Mouse (Mus musculus) spleen, postnatal 10 days (tissue): Measurements from ENCODE around the gene Trabd2b.

Experiments used
- DNase-seq, 2 experiments: peaks; one replicate each; pipeline ENCODE4 v3.0.0; 2021 to 2022; ENCODE audit warnings: low spot score in 2 of 2

The Trabd2b gene

DNA sequence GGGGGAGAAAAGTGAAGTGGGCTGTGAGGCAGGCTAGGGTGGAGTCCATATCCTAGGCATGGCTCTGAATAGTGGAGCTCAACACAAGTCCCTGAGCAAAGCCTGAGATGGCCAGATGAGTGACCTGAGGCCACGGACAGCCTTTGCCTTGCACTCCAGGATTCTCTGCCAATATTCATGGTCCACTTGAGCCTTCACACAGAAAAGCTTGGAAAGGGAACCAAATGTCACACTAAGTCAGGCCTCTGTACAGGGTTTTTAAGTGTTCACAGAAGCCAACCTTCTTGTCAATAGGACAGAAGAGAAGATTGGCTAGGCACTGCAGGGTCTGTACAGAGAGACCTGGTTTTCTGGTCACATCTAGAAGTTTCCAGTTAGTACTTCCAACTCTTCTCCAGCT lies 134.7 kb downstream of the Trabd2b start:
- DNase-seq: no peak

DNA sequence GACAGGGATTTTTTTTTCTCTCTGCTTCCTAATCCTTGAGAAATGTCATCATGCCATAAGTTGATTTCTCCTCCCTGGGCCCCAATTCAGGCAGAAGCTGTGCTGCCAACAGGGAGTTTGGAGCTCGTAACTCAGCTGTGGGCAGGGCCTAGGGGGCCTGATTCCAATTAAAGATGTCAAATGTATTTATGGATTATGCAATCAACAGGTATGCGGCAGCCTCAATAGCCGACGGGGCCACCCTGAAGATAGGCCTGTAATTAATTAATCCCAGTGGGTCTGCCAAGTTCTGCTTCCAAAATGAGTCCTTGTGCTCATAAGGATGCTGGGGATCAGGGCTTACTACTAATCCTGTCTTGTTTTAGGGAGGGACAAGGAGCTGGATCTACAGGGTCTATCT lies 135.6 kb downstream of the Trabd2b start:
- DNase-seq: no peak

DNA sequence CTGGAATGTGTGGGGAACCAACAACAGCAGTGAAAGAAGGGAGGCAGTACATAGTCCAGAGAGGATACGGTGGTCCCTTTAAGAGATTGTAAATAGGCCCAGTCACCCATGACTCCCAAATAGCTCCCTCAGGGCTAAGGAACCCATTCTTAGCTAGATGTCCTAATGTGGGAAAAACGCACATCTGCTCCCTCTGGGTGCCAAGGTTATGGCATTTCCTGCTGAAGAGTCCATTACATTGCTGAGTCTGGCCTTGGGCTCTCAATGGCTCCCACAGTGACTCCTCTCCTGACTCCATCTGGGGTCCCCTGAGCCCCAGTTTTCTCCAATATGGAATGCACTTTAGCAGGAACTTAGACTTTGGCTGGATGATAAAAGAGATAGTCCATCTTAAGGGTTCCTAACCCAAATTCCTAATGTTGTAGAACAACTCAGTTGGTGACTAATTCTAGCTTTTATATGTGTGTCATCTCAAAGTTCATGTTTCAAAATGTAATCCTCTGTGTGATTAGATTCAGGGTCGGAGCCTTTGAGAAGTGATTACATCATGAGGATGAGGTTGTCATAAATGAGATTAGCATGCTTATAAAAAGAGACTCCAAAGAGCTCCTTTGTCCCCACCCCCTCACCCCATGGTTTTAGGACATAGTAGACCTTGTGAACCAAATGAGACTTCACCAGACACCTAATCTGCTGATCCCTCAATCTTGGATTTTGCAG lies 139.1 kb downstream of the Trabd2b start:
- DNase-seq: no peak

DNA sequence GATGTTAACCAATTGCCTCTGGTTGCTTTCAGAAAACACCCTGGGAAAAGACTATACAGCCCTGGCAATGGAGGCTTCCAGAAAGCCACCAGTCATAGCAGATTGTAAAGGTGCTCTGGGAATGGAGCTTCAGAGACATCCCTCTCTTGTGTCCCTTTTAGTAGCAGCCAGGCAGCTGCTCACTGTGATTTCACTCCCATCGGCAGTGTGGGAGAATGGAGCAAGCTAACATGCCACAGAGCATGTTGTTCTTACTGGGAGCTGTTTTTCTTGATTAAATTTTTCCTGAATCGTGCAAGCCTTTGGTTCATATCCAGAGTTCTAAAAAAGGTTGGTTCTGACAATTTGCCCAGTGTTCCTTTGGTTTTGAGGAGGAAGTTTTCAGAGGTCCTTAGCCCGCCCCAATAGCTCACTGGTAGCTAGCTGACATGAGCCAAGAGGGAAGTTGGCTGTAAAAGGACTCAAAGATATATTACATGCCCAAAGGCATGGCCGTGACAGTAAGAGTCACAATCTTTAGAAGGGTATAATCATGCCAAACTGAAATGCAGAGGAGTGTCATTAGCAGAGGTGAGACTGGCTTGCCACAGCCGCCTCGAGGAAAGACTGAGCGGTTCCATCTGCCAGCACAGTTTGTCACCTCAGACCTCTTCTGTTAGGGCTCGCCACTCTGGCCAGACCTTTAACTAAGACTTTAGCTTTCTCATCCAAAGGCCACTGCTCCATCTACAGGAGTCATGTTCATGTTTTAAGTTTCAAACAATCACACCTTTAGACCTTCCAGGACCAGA lies 141.3 kb downstream of the Trabd2b start:
- no peak for DNase-seq

DNA sequence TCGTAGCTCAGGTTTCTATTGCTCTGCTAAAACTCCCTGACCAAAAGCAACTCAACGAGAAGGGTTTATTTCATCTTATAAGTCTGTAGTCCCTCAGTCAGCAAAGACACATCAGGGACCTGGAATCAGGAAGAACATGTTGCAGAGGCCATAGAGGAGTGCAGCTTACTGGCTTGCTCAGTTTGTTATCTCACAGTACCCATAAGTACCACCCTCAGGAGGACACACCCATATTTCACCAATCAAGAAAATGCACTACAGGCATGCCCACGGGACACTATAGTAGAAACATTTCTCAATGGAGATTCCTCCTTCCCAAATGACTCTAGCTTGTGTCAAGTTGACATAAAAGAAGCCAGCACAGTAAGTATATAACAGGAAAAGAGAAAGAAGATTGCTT lies 143.0 kb downstream of the Trabd2b start:
- no peak for DNase-seq

DNA sequence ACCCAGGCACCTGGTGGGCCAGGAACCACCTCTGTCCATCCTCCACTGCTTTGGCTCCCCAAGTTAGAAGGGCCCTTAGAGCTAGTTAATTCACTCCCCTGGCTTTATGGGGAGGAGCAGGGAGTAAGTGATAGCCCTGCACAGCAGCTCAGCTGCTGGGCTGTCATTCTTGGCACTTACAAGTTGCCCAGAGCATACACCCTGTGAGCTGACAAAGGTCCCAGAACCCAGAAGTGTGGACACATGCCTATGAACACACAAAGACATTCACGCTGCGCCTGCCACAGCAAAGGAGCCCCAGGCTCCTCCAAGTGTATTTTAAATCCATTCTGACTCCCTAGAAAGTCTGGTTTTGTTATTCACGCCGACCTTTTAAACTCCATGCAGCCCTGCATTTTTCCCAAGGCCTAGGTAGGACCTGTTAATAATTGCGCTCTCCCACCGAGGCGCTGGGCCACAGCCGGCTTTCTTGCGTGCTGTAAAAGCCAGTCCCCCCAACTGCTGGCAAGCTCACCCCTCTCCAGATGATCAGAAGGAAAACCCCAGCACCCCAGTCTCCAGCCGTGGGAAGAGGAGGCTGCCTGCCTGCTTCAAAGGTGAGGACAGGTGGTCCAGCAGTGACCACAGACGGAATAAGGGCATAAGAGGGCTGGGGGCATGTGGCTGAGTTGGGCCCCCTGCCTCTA lies 144.1 kb downstream of the Trabd2b start:
- no peak for DNase-seq

DNA sequence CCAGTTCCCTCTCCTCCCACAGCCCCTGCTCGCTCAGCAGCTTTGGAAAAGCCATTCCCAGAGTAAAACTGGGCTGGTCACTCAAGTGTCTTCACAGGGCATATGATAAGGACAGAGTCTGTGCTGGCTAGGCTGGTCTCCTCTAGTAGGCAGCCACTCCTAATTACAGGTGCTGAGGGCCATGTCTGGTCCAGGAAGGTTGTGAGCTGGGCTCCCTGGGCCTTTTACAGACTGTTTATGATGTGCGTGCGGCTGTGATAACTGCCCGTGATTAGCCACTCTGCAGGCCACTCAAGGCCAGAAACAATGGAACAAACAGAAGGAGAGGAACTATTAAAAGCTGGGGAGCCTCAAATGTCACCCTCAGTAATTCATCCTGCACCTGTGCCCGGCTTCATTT lies 150.4 kb downstream of the Trabd2b start:
- no peak for DNase-seq

GRCm38 (mm10) chr4:114557731-114558130 lies 151.2 kb downstream of the Trabd2b start:
- DNase-seq: no peak

GRCm38 (mm10) chr4:114558487-114558886 lies 152.0 kb downstream of the Trabd2b start:
- no peak for DNase-seq

DNA sequence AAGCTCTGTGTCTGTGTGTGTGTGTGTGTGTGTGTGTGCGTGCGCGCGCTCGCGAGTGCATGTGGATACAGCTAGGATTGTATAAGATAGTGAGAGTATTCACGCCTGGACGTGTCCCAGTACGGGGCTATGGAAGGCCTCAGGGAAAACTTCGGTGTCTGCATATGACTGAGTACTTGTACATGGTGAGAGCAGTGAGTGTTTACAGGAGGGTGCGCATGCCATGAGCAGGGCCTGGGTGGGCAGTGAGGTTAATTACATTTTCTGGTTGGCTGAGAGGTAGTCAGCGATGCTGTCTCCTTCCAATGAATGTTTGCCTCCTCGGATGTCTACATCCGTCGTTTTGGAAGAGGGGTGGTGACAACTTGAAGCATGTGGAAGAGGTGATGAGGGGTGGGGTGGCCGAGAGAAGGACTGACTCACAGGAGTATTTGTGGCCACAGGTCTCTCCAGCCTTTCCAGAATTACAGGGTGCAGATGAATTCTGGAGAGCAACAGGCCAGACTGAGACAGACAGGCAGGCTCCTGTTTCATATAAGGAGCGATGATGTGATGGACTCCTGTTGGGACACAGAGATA lies 154.2 kb downstream of the Trabd2b start:
- DNase-seq: no peak

DNA sequence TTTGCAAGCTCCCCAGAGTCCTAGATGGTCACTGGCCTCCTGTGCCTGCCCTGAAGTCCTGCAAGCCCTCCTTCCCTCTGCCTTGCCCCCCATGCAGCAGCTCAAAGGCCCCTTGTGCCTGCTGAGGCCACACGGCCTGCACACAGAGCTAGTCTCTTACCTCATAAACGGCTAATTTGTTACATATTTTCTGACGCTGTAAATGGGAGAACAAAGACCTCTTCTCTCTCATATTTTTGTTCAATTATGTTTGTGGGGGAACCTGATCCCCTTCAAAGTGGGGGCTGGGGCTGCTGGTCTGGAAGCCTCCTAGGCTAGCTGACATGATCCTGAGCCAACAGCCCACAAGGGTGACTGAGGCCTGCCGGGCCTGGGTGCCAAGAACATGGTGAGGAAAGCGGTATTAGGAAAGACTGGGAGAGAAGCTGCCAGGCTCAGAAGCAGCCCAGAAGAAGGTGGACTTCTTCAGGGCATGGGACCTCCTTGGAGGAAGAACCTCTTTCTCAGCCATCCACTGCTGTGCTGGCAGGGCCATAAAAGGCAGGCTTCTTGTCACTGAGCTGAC lies 157.7 kb downstream of the Trabd2b start:
- no peak for DNase-seq

GRCm38 (mm10) chr4:114567594-114567993 lies 161.1 kb downstream of the Trabd2b start:
- DNase-seq: no peak

DNA sequence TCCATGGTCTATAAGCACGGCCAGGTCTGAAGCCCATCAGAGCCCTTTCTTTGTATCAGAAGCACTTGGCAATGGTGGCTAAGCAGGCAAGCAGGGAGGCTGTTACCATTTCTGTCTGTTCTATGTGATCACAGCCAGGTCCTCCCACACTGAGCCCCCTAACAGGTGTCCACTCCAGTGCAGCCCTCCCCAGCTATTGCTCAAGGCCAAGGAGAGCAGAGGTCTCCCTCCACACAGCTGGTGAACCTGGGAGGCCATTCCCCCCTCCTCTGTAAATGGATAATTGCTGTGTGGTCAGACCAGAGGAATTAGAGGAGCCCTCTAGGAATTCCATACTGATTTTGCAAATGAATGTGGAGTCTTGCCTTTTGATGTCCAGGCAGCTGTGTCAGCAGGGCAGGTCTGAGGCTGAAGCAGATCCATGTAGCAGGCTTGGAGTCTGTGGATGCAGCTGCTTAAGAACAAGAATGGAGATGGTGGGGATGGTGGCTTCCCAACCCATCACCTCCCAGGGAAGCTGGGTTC lies 161.6 kb downstream of the Trabd2b start:
- DNase-seq: no peak

- DNase-seq: no peak
Measured at GRCm38 (mm10) chr4:114578153-114578950, 171.8 kb downstream of the Trabd2b start.

DNA sequence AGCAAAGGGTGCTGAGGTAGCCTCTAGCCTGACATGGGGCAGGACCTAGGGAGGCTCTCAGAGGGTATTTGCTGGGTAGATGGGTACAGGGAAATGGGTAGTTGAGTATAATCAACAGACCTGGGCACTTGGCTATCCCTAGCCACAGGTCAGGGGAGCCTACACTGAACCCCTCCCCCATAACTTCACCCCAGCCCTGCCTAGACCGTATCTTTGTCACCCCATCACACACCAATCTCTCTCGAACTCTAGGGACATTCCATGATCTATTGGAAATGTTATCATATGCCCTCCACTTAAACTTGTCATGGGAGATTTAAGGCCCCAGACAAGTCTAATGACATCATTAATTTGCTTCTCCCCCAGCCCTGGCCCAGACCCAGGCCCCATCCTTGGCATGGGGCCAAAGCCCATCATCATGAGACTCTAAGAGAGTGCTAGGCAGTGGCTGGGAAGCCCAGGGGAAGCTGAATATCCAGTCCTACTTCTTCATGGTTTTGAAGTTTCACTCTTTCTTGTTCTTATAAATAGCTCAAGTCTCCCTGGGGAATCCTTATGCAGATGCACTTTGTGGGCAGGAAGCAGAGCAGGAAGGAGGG lies 177.1 kb downstream of the Trabd2b start:
- DNase-seq: no peak

DNA sequence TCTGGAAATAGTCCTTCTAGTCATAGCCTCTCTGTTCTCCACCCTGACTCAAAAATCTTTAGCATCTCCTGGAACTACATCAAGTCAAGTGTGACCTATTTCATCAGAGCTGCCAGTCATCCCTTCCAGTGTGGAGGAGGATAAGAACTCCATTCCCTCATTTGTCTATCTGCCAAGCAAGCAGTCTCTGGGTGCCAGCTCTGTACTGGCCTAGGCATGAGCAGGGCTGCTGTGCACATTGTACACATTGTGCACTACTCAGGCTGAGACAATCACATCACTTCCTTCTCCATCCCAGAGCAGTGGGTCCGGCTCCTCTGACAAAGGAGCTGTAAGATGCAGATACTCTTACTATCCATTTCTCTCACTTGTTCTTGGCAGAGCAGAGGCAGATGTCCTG lies 178.2 kb downstream of the Trabd2b start:
- DNase-seq: no peak

DNA sequence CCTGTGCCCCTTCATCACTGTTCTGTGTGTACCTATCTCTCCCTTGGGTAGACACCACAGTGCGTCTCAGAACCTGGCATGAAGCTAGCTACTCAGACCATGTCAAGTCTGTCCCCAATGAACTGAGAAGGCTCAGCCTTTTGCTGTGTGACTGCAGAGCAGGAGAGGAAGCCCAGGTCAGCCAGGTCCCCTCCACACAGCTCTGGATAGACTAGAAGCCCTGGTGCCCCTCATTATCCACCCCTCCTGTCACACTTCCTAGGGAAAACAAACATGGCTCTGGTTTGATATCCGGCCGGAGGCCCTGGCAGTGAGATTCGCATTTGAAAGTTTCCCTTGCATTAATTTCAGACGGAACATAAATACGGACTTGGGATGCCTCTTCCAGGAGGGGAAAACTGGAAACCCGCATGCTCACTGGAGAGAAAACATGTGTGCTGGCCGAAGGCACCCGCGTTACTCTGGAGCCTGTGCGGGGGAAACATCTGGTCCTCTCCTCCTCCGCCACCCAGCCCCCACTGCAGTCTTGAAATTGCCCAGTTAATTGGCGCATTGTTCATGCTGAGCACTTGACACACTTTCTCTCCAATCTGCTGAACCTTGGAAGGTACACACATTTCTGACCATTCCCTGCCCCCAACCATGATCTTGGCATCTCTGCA lies 187.2 kb downstream of the Trabd2b start:
- no peak for DNase-seq

DNA sequence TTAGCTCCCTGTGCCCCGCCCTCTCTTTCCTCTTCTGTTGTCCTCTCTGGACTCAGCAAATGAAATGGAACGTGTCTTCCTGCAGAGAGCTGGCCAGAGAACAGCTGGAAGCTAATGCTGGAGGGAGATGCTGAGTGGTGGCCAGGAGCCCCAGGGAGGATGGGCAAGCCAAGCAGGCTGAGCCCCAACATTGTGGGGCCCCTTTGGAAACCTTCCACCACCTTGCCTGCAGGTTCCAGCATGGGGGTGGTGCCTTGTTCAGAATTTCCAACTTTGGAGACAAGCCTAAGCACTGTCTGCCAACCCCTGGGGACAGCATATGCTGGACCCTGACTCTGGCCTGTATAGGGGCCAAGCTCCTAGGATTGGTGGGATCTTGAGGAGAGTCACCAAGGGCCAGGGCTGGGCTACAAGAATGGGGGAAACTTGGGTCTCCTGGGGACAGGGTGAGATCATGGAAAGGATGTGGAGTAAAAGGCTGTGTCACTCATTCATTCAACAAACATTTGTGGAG lies 188.7 kb downstream of the Trabd2b start:
- DNase-seq: no peak

DNA sequence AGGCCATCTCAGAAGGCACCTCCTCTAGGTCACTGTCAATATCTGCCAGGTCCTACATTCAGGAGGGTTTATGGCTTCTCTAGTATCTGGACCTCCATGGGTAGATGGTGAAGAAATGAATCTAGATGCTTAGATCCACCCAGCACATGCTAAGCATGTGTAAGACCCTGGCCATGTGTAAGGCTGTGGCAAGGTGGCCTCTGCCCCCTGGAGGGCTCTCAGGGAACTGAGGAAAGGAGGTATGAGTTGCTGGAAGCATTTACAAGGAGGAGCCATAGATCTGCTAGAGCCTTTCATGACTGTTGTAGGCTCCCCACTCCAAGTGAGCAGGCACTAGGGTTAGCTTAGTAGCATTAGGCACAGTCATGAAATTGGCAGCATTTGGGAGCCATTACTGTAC lies 192.6 kb downstream of the Trabd2b start:
- no peak for DNase-seq
